Mouse (Mus musculus): ENCODE data around the gene Enpp7.
A peak's percentile ranks its signal among the peaks of the same experiment; 100 is the strongest.

Gene Enpp7

DNA sequence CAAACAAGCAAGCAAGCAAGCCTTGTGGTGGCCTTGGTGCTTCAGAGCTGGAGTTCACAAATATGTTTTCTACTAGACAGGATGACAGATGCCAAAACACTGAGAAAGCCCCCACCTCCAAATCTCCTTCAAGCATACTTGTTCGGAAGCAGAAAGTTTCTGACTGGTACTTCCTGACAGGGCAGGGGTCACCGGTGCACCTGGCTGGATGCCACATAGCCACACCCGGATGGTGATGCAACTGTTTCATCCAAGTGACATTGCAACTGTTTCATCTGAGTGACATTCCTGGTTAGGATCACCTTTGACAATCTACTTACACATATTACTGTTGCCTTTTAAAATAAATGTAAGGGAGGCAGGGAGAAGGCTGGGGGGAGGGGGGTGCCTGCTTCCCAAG lies 9.2 kb downstream of the Enpp7 start:
- no peak for DNase-seq (ENCODE audit: low spot score)

DNA sequence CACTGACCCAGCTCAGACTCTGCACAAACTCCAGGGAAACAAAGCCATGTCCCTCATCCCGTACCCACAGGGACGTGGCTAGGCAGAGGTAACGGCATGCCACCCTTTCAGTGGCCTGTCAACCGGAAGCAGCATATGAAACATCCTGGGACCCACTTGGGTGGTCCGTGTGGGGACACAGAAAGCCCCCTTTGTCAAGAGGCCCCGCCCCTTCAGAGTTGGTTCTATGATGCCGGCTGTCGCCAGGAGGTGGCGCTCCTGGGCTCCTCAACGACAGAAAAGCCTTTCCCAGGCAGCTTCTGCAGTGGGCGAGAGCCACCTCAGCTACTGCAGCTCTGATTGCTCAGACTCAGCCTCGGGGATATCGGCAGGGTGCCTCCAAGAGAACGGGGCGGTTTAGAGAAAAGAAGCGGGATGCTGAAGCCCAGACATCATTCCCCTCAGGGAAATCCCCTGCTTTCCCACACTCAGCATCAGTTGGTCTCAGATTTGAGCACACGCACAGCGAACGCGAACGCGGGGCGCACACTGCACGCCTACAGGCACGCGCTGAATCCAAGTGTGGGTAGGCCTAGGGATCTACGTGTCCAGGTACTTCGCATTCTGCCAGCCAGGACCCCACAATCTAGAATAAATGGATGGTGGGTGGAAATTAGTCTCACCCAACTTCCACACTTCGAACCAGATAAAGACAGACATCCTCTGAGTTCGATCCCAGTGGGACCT lies 10.7 kb downstream of the Enpp7 start:
- peak; percentile 64 for DNase-seq (ENCODE audit: low spot score)

DNA sequence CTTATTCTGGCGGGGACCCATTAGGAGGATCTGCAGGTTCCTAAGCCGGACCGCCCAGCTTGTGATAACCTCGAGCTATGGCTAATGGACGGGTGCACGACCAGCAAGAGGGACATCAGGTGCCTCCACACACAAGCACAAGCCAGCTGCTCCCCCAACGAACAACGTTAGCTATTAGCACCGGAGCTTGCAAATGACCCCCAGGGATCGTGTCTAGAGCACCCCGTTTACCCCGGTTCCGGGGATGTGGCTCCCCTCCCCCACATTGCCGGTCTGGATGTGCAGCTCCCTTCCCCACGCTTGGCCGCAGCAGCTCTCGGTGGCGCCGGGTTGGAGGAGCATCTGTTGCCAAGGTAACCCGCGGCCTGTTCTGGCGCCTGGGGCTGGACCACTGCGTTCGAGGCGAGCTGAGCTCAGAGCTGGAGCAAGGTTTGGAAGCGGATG lies 11.4 kb downstream of the Enpp7 start:
- no peak for DNase-seq (ENCODE audit: low spot score)

- DNase-seq (ENCODE audit: low spot score): no peak
These were observed 12.9 kb downstream of the Enpp7 start for GRCm38 (mm10) chr11:119000877-119001276.

DNA sequence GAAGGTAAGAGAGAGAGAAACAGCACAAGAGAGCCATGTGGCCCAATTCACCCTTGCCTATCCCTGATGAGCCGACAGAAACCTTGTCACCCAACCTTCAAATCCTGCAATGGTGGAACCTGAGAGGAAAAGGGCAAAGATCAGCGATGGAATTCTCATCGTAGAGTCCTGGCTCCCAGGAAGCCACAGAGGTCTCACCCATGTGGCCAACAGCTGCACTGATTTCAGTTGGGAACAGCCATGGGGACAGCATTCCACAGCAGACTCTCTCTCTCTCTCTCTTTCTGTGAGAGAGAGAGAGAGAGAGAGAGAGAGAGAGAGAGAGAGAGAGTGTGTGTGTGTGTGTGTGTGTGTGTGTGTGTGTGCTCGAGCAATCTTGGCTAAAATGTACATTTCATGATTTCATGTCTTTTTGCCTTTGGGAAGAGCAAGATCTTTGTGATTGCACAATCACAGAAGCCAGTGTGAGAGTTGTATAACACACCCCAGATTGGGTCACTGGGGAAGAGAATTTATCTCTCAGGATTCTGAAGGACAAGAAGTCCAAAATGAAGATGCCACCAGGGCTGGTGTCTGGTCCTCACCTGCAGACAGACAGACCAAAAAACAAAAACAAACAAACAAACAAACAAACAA lies 13.6 kb downstream of the Enpp7 start:
- no peak for DNase-seq (ENCODE audit: low spot score)

DNA sequence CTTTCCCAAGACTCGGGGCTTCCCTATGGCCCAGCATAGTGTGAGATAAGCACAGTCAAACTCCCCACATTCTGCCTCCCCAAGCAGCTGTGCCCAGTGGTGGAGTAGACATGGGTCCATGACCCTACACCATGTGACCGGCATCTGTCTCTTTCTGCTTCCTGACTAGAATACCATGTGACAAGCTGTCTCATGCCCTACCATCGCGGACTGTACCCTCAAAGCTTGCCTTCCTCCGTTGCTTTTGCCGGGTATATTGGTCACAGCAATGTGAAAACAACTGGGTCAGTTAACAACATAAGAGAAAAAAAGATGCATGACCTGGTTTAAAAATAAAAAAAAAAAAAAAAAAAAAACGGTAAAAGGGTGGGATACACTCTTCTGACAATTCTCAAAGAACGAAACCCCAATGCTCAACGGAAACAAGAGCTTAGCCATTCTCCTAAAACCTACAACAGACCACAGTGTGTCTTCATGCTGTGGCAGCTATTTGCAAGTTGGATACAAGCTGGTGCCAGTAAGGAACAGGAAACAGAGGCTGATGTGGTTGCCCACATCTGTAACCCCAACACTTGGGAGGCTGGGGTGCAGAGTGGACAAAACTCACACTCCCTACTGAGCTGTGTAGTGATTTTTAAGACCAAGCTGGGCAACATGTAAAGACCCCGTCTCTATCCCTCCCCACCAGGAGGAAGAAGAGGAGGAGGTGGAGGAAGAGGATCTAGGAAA lies 17.7 kb downstream of the Enpp7 start:
- no peak for DNase-seq (ENCODE audit: low spot score)

DNA sequence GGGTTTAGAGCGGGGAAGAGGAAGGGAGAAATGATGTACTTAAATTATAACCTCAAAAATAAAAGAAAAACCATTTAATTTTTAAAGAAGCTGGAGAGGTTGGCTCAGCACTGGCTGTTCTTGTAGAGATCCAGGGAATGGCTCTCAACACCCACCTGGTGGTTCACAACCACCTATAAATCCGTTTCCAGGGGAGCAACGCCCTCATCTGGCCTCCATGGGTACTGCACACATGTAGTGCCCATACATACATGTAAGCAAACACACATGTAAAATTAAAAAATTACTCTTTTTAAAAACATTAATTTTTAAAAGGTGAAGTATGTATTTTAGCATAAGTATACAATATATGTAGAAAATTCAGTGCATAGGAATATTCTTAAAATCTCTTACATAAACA lies 18.5 kb downstream of the Enpp7 start:
- DNase-seq (ENCODE audit: low spot score): no peak

GRCm38 (mm10) chr11:119007461-119008456 lies 19.8 kb downstream of the Enpp7 start:
- peak; percentile 84 for DNase-seq (ENCODE audit: low spot score)

- DNase-seq (ENCODE audit: low spot score): no peak
These were observed 26.5 kb downstream of the Enpp7 start for GRCm38 (mm10) chr11:119014455-119014854.

- DNase-seq (ENCODE audit: low spot score): no peak
These were observed 29.5 kb downstream of the Enpp7 start for GRCm38 (mm10) chr11:119017506-119017905.

GRCm38 (mm10) chr11:119021180-119021579 lies 33.2 kb downstream of the Enpp7 start:
- no peak for DNase-seq (ENCODE audit: low spot score)

GRCm38 (mm10) chr11:119022068-119022894 lies 34.3 kb downstream of the Enpp7 start:
- DNase-seq (ENCODE audit: low spot score): no peak

- peak; percentile 85 for DNase-seq (ENCODE audit: low spot score)
These were observed 35.1 kb downstream of the Enpp7 start, which contains the start of gene Cbx2 for GRCm38 (mm10) chr11:119022895-119023615. Gene Cbx2 (plus strand): TSS chr11:119022962.

DNA sequence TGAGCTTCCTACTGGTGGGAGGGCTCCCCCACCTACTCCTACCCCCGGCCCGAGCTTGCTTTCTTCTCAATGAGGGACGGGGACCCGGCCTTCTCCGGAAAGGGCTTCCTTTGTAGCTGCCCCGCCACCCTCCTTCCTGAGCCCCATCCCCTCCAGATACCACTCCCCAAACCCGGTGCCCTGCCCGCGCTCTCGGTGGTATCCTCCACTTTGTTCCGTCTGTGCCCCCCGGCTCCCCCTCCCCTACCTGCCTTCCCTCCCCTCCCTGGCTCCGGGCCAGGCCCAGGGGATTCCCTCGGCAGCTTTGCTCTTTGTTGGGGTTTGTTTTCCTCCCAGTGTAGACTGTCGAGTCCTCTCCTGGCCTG lies 35.6 kb downstream of the Enpp7 start:
- no peak for DNase-seq (ENCODE audit: low spot score)

GRCm38 (mm10) chr11:119024260-119024659 lies 36.3 kb downstream of the Enpp7 start:
- DNase-seq (ENCODE audit: low spot score): no peak

DNA sequence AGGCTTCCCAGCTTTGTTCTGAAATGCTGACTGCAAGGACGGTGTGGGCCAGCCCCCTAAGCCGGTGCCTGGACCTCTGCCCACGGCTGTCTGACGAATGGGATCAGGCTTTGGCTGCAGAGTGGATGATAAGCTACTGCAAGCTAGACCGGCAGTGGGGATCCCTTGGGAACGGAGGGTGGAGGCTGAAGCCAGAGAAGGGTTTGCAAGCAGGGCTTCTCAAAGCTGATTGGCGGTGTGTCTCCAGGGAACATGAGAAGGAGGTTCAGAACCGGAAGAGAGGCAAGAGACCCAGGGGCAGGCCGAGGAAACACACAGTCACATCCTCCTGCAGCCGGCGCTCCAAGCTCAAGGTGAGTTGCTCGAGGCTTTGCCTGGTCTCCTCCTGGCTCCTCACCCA lies 38.2 kb downstream of the Enpp7 start:
- no peak for DNase-seq (ENCODE audit: low spot score)

- peak; percentile 65 for DNase-seq (ENCODE audit: low spot score)
These were observed 46.0 kb downstream of the Enpp7 start for GRCm38 (mm10) chr11:119033874-119034558.

DNA sequence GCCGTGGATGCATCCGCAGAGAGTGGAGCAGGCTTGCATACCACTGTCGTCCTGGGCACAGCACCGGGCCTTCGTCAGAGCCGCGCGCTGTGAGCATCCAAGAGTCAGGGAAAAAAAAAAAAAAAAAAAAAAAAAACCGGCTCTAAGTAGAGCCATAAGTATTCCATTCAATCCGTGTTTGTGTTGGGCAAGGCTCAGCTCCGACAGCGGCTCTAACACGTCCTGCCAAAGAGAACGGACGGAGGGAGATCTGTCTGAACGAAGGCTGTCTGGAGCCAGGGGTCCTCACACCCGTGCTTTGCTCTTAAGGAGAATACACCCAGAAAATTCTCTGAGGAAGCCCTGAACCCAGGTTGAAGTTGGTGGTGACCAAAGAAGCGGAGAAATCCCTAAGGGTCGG lies 46.6 kb downstream of the Enpp7 start:
- DNase-seq (ENCODE audit: low spot score): no peak

DNA sequence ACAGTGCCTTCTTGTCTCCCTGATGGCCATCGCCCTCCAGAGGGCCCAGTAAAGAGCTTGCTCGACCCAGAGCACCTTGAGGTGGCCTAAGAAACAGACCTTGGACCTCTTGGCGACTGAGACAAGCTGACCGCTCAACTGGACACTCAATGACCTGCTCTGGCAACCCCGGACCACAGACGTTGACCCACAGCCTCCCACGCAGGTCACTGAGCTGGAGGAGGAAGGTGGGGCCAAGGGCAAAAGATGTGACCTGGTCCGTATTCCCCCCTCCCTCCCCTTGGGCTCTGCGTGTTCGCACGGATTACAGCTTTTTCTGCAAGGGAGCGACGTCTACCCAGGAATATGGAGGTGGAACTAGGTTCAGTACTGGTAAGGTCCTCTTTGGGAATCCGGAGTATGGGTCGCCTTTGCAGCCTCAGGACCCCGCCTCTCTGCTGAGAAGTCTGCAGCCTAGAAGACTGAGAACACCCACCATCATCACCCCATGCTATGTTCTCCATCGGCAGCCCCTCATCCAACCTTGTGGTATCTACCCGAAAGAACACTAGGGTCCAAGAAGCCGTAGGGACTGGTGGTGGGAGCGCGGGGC lies 47.2 kb downstream of the Enpp7 start:
- DNase-seq (ENCODE audit: low spot score): no peak

All from yolk sac, embryonic 10.5 days (tissue).